Mouse (Mus musculus): ENCODE results near the gene Fam13a. TPM values are rescaled to one million over a fixed set of nuclear protein-coding genes. Genes with fewer than 3 reads are reported as not detected.

The Fam13a gene
- total RNA-seq, 1 experiment from 2014 or later: 90.8 TPM

GRCm38 (mm10) chr6:59004630-59005029 is 19.7 kb downstream of the Fam13a start:
- DNase-seq: no peak

- DNase-seq: peak; percentile 27
Measured at GRCm38 (mm10) chr6:58999044-58999453, 25.3 kb downstream of the Fam13a start.

GRCm38 (mm10) chr6:58998528-58998927 is 25.8 kb downstream of the Fam13a start:
- DNase-seq: no peak

DNA sequence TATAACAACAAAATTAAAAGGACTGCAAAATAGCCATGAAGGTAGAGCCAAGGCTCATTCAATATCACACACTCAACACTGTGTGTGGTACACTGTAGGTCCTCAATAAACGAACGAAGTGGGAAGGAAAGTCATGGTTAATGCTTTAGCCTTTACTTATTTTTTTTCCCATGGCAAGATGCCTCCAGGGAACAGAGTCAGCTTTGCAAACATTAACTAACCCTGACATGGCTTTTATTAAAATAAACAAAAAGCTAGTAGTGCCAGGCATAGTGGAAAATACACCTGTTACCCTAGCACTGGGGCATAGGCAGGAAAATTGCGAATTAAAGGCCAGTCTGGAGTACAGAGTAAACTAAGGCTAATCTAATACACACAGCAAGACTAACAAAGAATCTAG is 35.2 kb downstream of the Fam13a start:
- no peak for DNase-seq

- peak; percentile 11 for DNase-seq
Measured at GRCm38 (mm10) chr6:58988706-58989105, 35.6 kb downstream of the Fam13a start.

DNA sequence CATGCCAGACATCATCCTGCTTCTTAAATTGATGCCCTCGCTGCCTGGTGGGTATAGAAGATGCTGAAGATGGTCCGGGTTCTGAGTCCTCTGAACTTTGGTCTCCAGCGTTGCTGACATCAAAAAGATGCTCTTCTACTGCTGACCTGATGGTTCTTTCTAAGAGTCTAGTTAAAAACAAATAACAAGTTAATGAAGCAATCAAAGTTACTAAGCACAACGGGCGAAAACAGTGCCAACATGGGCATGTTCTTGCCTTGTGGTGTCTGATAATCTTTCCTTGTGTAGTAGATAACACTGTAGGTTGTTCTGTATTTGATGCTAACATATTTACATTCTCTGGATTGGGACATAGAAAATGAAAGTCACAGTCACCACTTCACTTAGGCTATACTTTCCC is 37.2 kb downstream of the Fam13a start:
- no peak for DNase-seq

- DNase-seq: no peak
Measured at GRCm38 (mm10) chr6:58985186-58985585, 39.2 kb downstream of the Fam13a start.

- no peak for DNase-seq
Measured at GRCm38 (mm10) chr6:58975249-58975648, 49.1 kb downstream of the Fam13a start.

DNA sequence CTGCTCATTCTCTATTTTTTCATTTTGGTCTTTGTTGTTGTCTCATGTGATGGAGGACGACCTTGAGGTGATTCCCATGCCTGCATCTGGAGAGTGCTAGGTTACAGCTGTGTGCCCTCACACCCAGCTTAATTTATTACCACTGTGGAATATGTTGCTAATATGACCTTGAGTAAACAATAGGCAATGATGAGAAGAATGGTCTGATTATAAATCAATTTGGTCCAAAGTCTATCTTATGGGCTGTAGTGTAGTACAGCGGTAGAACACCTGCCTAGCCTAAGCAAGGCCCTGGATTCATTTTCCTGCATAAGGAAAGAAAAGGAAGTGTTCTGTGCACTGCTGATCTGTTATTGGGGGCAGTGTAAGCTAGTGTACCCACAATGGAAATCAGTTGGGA is 49.9 kb downstream of the Fam13a start:
- no peak for DNase-seq

DNA sequence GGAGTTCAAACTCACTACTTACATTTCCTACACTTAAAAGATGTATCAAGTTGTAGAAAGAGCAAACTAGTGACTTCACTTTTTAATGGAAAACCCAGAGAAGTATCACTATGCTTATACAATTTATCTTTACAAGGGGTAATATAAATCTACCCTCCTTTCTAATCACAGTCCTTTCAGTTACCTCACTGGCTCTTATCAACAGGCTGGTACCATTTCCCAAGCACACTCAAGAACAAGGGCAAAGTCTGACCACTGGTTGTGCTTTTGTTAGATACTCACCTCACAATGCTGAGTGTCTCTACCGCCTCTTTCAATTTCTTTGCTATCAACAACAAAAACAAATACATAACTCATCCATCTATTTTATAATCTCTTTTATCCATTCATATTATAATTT is 51.5 kb downstream of the Fam13a start:
- DNase-seq: no peak

- peak; percentile 44 for DNase-seq
Measured at GRCm38 (mm10) chr6:58968272-58968671, 56.1 kb downstream of the Fam13a start.

DNA sequence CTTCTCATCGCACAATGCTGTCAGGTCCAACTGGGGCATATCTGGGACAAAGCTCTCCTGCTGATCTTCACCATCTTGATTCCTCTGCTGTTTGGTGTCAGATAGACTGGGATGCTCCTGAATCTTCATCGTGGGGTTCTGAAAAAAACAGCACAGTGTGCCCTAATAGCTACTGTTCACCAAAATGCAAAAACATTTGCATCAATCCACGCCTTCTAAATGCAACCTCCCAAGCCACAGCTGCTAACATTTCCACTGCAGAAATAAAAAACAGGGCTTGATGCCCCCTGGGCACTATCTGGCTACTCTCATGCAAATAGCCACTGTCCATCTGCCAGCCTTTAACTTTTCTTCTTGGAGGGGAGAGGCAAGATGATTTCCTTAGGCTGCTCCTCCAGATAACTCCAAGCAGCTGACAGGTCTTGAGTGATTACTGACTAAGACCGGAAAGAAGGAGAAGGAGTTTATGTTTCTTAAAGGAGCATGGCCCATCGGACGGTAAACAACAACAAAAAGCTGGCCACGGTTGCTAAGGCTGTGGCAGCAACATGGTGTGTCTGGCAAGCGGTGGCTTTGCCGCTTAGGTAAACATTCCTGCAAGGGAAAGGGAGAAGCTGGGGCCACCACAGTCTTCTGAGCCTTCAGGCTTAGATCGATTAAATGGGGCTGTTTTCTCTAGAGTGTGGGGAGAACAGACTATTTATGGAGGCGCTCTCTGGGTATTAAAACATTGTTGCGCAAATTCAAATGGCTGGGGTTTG is 59.1 kb downstream of the Fam13a start:
- no peak for DNase-seq

GRCm38 (mm10) chr6:58964565-58964964 is 59.8 kb downstream of the Fam13a start:
- DNase-seq: no peak

- DNase-seq: no peak
Measured at GRCm38 (mm10) chr6:58964091-58964490, 60.3 kb downstream of the Fam13a start.

GRCm38 (mm10) chr6:58962691-58963090 is 61.7 kb downstream of the Fam13a start:
- no peak for DNase-seq

- no peak for DNase-seq
Measured at GRCm38 (mm10) chr6:58960523-58960922, 63.8 kb downstream of the Fam13a start.

- no peak for DNase-seq
Measured at GRCm38 (mm10) chr6:58951128-58951992, 73.0 kb downstream of the Fam13a start.

GRCm38 (mm10) chr6:58950410-58950809 is 73.9 kb downstream of the Fam13a start:
- DNase-seq: no peak

DNA sequence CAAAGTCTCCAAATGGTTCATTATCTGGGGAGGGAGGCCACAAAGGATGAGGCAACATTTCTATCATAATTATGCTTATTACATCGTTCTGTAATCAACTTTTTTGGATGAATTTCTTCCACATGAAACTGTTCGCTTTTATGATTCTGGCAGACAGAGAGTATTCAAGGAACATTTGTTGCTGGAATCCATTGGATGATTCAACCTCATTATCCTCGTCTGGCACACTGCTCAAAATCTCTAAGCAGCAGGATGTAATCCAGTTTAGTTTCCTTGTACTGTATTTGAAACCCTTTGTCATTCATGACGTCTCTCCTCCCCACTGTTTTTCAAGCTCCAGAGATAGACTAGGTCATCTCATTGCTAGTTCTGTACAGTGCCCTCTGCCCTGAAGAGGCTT is 77.5 kb downstream of the Fam13a start:
- no peak for DNase-seq

DNA sequence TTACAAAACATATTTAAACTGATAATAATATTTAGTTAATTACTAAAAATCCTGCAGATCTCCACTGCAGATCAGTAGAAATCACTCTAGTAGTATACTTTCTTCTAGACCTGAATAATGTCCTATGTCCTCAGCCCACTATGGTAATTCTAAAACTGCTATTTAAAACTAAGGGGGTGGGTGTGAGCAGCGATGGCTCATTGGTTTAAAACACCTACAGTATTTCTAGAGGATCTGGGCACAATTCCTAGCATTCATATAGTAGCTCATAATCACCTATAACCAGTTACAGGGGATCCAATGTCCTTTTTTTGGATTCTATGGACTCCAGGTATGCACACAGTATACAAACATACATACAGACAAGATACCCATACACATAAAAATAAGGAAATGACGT is 78.1 kb downstream of the Fam13a start:
- DNase-seq: no peak

- no peak for DNase-seq
Measured at GRCm38 (mm10) chr6:58943958-58944357, 80.4 kb downstream of the Fam13a start.

DNA sequence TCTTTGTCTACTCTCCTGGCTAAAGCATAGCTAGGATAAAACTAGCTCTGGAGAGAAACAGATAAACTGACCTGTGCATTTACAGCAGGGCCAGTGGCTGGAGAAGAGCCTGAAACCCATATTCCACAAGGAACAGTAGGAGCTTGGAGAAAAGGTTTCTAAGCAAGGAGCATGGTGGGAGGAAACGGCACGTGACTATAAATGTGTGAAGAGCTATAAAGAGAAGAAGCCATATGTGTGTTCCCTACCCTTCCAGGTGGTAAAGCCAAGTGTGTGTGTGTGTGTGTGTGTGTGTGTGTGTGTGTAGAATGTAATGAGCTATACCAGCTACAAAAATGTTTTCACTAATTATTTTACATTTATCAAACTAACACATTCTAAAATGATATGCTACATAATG is 82.1 kb downstream of the Fam13a start:
- DNase-seq: no peak

DNA sequence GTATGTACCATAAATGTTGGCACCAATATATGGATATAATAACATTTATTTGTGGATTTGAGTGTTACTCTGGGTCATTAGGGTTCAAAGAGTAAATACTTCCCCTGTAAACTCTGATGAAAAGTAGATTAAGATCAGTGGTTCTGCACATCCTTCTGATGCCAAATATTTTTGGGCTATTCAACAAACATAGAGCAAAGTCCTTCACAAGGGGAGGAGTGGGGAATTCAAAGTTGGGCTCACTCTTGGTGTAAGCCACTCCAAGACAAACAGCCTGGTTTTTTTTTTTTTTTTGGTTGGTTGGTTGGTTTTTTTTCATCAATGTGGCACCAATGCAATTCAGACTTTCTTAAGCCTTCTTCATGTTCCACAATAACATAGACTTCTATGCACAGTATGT is 86.6 kb downstream of the Fam13a start:
- DNase-seq: no peak

DNA sequence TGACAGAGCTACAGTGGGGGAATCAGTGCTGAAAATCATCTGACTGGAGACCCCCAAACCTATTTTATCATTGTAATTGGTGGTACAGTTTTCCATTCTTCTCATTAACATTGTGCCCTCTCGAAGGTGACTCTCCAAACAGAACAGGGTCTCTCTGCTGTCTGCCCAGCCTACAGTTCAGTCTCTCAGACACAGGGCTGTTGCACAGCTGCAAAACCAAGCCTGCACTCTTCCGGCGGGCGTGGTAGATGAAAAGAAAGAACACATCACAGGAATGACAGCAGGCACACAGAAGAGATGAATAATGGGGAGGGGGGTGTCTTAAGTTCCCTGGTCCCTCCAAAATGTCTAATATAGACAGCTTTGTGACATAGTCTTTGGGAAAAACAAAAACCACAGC is 90.2 kb downstream of the Fam13a start:
- DNase-seq: no peak

Data from adrenal gland, postnatal 14 days (tissue).